Mouse (Mus musculus) forebrain, embryonic 14.5 days (tissue): ENCODE data around the gene Rhbdd1. TPM values are rescaled to one million over a fixed set of nuclear protein-coding genes. Genes with fewer than 3 reads are reported as not detected.

Experiments
- ATAC-seq: fragments of 200-750 bp; cut with Nextera tagmentation; 2 replicates; pipeline ENCODE4 v1.8.0; 2017; ENCODE audit warnings: mild to moderate bottlenecking, moderate library complexity
- DNase-seq: peaks from one replicate; pipeline ENCODE4 v3.0.0-alpha.2; 2015; ENCODE audit warnings: low spot score
- H3K27ac ChIP-seq: fragments of 300-500 bp; sonication (generic); 2 replicates; pipeline ENCODE4 v1.5.1; 2014; ENCODE audit warnings: low read depth, mild to moderate bottlenecking, control low read depth, low read length, moderate library complexity
- H3K27me3 ChIP-seq: fragments of 300-500 bp; sonication (generic); replicated peaks from 2 replicates; pipeline ENCODE4 v1.6.1; 2014; ENCODE audit warnings: low read length, control low read depth, mixed read lengths; ENCODE audit not compliant: control insufficient read depth, insufficient read depth
- H3K36me3 ChIP-seq: fragments of 300-500 bp; sonication (generic); 2 replicates; pipeline ENCODE4 v1.6.1; 2014; ENCODE audit warnings: low read length, control low read depth; ENCODE audit not compliant: control insufficient read depth, insufficient read depth
- H3K4me1 ChIP-seq: fragments of 300-500 bp; sonication (generic); 2 replicates; pipeline ENCODE4 v1.6.1; 2014; ENCODE audit warnings: antibody characterized with exemption, low read length, control low read depth; ENCODE audit not compliant: control insufficient read depth, insufficient read depth
- H3K4me2 ChIP-seq: fragments of 300-500 bp; sonication (generic); 2 replicates; pipeline ENCODE4 v1.6.1; 2014; ENCODE audit warnings: mild to moderate bottlenecking, control low read depth, low read length
- H3K4me3 ChIP-seq: fragments of 300-500 bp; sonication (generic); 2 replicates; pipeline ENCODE4 v1.5.1; 2014; ENCODE audit warnings: low read depth, low read length, control low read depth
- H3K9ac ChIP-seq: fragments of 300-500 bp; sonication (generic); 2 replicates; pipeline ENCODE4 v1.6.1; 2014; ENCODE audit warnings: mild to moderate bottlenecking, low read length, control low read depth, moderate library complexity
- H3K9me3 ChIP-seq: fragments of 300-500 bp; sonication (generic); replicated peaks from 2 replicates; pipeline ENCODE4 v1.6.1; 2016; ENCODE audit warnings: low read length, control low read depth, mixed read lengths; ENCODE audit not compliant: control insufficient read depth
- WGBS: fragments of 180-500 bp; shearing (Covaris S2); extraction: QIAGEN DNeasy Blood & Tissue Kit; methylation state at CpG from one replicate; pipeline ENCODE4 v1.1.7; 2014; 5-methylcytosine and 5-hydroxymethylcytosine counted together
- polyA plus RNA-seq: library from polyadenylated mRNA; unstranded; fragments of >200 nt; fragmentation: Nextera tagmentation; extraction: Ambion mirVana; gene quantifications from 2 replicates; pipeline ENCODE4 v1.2.1, GENCODE M21; 2014

The Rhbdd1 gene
- polyA plus RNA-seq, 1 experiment from 2014 or later: 4.0 TPM

DNA sequence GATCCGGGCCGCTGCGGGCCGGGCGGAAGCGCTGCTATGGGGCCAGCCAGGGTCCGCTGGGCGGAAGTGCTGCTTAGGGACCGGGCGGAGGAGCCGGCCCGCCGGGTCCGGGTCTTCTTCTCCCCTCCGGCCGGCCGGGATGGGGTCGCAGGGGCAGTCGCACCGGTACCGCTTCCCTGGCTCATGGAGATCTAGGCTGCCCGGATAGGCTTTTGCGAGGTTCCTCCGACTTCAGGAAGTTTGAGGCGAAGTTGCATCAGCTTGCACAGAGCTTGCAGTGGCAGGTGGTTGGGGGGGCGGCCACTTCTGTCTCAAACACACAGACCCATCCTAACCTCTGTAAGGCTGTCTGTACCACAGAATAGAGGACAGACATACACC, 484 bp downstream of the Rhbdd1 start:
- H3K9ac ChIP-seq: peak overlapping the region; percentile 94
- ATAC-seq (peak; percentile 40; the same call in 1 of the 2 replicates), DNase-seq (peak; percentile 49)
- H3K27ac ChIP-seq: peak overlapping the region; percentile 97
- H3K4me2 ChIP-seq: peak overlapping the region; percentile 58
- H3K36me3 ChIP-seq: no peaks in the 10 kb centered on the region
- H3K4me1 ChIP-seq: peaks cover 28% of the 10 kb centered on the region
- WGBS: under 1% methylated on average over 22 of the region's 26 CpGs
- H3K27me3 ChIP-seq: no peaks in the 10 kb centered on the region
- H3K9me3 ChIP-seq: no peaks in the 10 kb centered on the region
- H3K4me3 ChIP-seq: peak overlapping the region; percentile 87

GRCm38 (mm10) chr1:82320456-82320855, 4.2 kb downstream of the Rhbdd1 start:
- ATAC-seq: peak; percentile 19; the same call in 1 of the 2 replicates

DNA sequence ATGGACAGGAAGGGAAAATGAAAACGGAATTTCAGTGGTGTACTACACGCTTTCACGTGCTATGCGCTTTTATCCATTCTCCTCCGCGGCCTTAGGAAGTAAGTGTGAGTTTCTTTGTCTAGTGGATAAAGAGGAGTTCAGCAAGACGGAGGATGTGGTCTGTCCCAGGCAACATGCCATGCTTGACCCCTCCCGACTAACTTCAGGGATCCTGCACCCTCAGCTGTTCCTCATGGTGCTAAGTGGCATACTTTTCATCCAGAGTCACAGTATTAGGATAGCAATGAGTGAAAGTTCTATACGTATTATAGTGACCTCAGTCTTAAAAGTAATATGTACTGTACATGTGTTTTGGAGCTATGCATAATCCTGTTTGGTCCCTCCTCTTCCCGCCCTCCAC, 4.6 kb downstream of the Rhbdd1 start:
- ATAC-seq: no peak
- DNase-seq: no peak
- H3K4me3 ChIP-seq: no peak overlapping the region
- peaks cover 35% of the 10 kb centered on the region for H3K4me1 ChIP-seq
- H3K9me3 ChIP-seq: no peaks in the 10 kb centered on the region
- H3K36me3 ChIP-seq: no peaks in the 10 kb centered on the region
- no peak overlapping the region for H3K9ac ChIP-seq
- H3K27ac ChIP-seq: peak overlapping the region; percentile 57
- no peaks in the 10 kb centered on the region for H3K27me3 ChIP-seq
- WGBS: 54% methylated on average over 10 of the region's 10 CpGs
- peak overlapping the region; percentile 17; the same call in 1 of the 2 replicates for H3K4me2 ChIP-seq

More at GRCm38 (mm10) chr1:82320456-82320855, 4.2 kb downstream of the Rhbdd1 start:
- Histone ChIP-seq H3K4me3 (no peak overlapping the region), H3K36me3 (no peaks in the 10 kb centered on the region), H3K4me1 (peaks cover 36% of the 10 kb centered on the region), H3K27ac (peak overlapping the region; percentile 57), H3K27me3 (no peaks in the 10 kb centered on the region), H3K9me3 (no peaks in the 10 kb centered on the region), H3K9ac (no peak overlapping the region), H3K4me2 (0 out of 2 replicates have a peak overlapping the region, but pooled peaks have one; percentile 17)
- 50% methylated on average over 6 of the region's 6 CpGs for WGBS
- DNase-seq: peak; percentile 77

GRCm38 (mm10) chr1:82321441-82321840, 5.2 kb downstream of the Rhbdd1 start:
- H3K4me1 ChIP-seq: peaks cover 33% of the 10 kb centered on the region
- H3K9me3 ChIP-seq: no peaks in the 10 kb centered on the region
- H3K9ac ChIP-seq: no peak overlapping the region
- WGBS: 71% methylated on average over 1 of the region's 1 CpGs
- peak; percentile 54 for DNase-seq
- no peak overlapping the region; the same call in 1 of the 2 replicates for H3K27ac ChIP-seq
- H3K27me3 ChIP-seq: no peaks in the 10 kb centered on the region
- no peak for ATAC-seq
- no peak overlapping the region for H3K4me2 ChIP-seq
- H3K36me3 ChIP-seq: no peaks in the 10 kb centered on the region
- H3K4me3 ChIP-seq: no peak overlapping the region

- Histone ChIP-seq H3K9ac (peak overlapping the region; percentile 29; the same call in 1 of the 2 replicates), H3K4me2 (no peak overlapping the region), H3K27me3 (no peaks in the 10 kb centered on the region), H3K4me1 (peaks cover 27% of the 10 kb centered on the region), H3K9me3 (no peaks in the 10 kb centered on the region), H3K36me3 (no peaks in the 10 kb centered on the region), H3K4me3 (no peak overlapping the region), H3K27ac (peak overlapping the region; percentile 56)
- 5% methylated on average over 4 of the region's 4 CpGs for WGBS
- peak; percentile 66 for DNase-seq
- ATAC-seq: peak; percentile 40; the same call in 1 of the 2 replicates
Observed at GRCm38 (mm10) chr1:82324131-82324785, 8.0 kb downstream of the Rhbdd1 start.

GRCm38 (mm10) chr1:82326120-82326519, 9.9 kb downstream of the Rhbdd1 start:
- peaks cover 14% of the 10 kb centered on the region for H3K4me1 ChIP-seq
- WGBS: 85% methylated on average over 5 of the region's 5 CpGs
- ATAC-seq (no peak), DNase-seq (no peak)
- H3K9ac ChIP-seq: no peak overlapping the region
- no peaks in the 10 kb centered on the region for H3K36me3 ChIP-seq
- no peaks in the 10 kb centered on the region for H3K9me3 ChIP-seq
- H3K4me2 ChIP-seq: no peak overlapping the region
- no peak overlapping the region for H3K4me3 ChIP-seq
- no peak overlapping the region for H3K27ac ChIP-seq
- H3K27me3 ChIP-seq: no peaks in the 10 kb centered on the region

DNA sequence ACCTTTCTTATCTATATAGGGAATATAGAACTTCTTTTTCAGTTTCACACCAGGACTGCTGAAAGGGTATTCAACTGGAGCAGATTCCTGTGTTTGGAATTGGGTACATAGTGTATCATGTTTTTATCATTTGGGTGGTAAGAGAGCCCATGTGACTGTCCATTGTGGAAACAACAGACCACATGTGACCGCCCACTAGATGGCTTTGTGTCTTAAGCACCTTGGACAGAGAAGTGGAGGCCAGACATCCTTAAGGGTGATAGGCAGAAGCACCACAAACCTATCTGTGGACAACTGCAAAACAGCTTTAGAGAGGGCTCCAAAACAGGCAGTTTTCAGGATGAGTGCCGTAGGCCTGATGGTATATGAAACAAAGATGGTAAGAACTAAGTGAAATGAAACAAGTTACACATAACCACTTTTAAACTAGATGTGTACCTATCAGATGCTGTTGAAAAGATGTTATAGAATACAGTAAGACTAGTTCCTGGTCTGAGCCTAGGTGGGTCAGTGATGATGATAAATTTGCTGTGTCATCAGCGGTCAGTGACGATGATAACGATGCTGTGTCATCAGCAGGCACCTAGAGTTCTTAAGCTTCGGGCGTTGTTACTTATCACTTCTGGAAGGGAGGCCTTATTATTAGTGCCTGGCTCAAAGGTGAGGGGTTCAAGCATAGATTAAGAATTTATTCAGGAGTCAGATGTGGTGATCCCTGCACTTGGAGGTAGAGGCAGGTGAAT, 12.0 kb downstream of the Rhbdd1 start:
- DNase-seq (no peak), ATAC-seq (no peak)
- Histone ChIP-seq H3K9ac (no peak overlapping the region), H3K27ac (no peak overlapping the region), H3K36me3 (no peaks in the 10 kb centered on the region), H3K9me3 (no peaks in the 10 kb centered on the region), H3K4me1 (peaks cover 8% of the 10 kb centered on the region), H3K4me3 (no peak overlapping the region), H3K27me3 (no peaks in the 10 kb centered on the region), H3K4me2 (no peak overlapping the region)
- WGBS: 85% methylated on average over 7 of the region's 7 CpGs

- ATAC-seq (peak; percentile 64; the same call in 1 of the 2 replicates), DNase-seq (peak; percentile 73)
- H3K9ac ChIP-seq: no peak overlapping the region
- no peak overlapping the region for H3K4me2 ChIP-seq
- WGBS: 8% methylated on average over 4 of the region's 4 CpGs
- H3K27ac ChIP-seq: no peak overlapping the region
- H3K4me1 ChIP-seq: no peaks in the 10 kb centered on the region; the same call in 1 of the 2 replicates
- H3K36me3 ChIP-seq: no peaks in the 10 kb centered on the region
- H3K27me3 ChIP-seq: no peaks in the 10 kb centered on the region
- H3K9me3 ChIP-seq: no peaks in the 10 kb centered on the region
- H3K4me3 ChIP-seq: no peak overlapping the region
Observed at GRCm38 (mm10) chr1:82329237-82329953, 13.1 kb downstream of the Rhbdd1 start.
